Mouse (Mus musculus): Measurements from ENCODE around the gene Fasl. TPM values are rescaled to one million over a fixed set of nuclear protein-coding genes. Genes with fewer than 3 reads are reported as not detected.
A peak's percentile ranks its signal among the peaks of the same experiment; 100 is the strongest.

Fasl gene
- polyA plus RNA-seq (2011; ENCODE audit: insufficient read depth, insufficient read length, low replicate concordance, missing spikeins), result 1.5 TPM in 1 of 2 replicates, not detected in the other

GRCm38 (mm10) chr1:161788339-161788738, at the start of gene Fasl:
Gene Fasl, minus strand, starts transcription at chr1:161788495.
- Histone ChIP-seq H3K4me1 (ENCODE audit: control insufficient read depth, insufficient read depth, low read length) (peaks cover 1% of the 10 kb centered on the region; the same call in 1 of the 2 replicates), H3K27ac (ENCODE audit: control insufficient read depth, insufficient read depth, low read depth, low read length, poor library complexity) (no peak within 1 kb of the TSS; the same call in 1 of the 2 replicates), H3K4me3 (replicated peaks; ENCODE audit: control insufficient read depth, low read depth, low read length) (no peak within 1 kb of the TSS)
- WGBS, result 78% methylated on average over 9 of the region's 9 CpGs
- TF ChIP-seq CTCF (IDR thresholded peaks at IDR 0.05; ENCODE audit: control insufficient read depth, insufficient read depth, low read length) (no peak), POLR2A (IDR thresholded peaks at IDR 0.05; ENCODE audit: borderline replicate concordance, control insufficient read depth, low read depth, low read length) (no peak)

- TF ChIP-seq CTCF (IDR thresholded peaks at IDR 0.05; ENCODE audit: control insufficient read depth, insufficient read depth, low read length) (no peak), POLR2A (IDR thresholded peaks at IDR 0.05; ENCODE audit: borderline replicate concordance, control insufficient read depth, low read depth, low read length) (no peak)
- Histone ChIP-seq H3K27ac (ENCODE audit: control insufficient read depth, insufficient read depth, low read depth, low read length, poor library complexity) (no peak overlapping the region), H3K4me3 (replicated peaks; ENCODE audit: control insufficient read depth, low read depth, low read length) (no peak overlapping the region), H3K4me1 (ENCODE audit: control insufficient read depth, insufficient read depth, low read length) (no peaks in the 10 kb centered on the region)
- WGBS, result 93% methylated on average over 2 of the region's 2 CpGs
These were observed 38.4 kb upstream of the Fasl start for GRCm38 (mm10) chr1:161826677-161827076.

- no peak for TF ChIP-seq POLR2A (IDR thresholded peaks at IDR 0.05; ENCODE audit: borderline replicate concordance, control insufficient read depth, low read depth, low read length)
- peak overlapping the region; percentile 45 for H3K27ac ChIP-seq (ENCODE audit: control insufficient read depth, insufficient read depth, low read depth, low read length, poor library complexity)
- H3K4me3 ChIP-seq (replicated peaks; ENCODE audit: control insufficient read depth, low read depth, low read length), result no peak overlapping the region
- H3K4me1 ChIP-seq (ENCODE audit: control insufficient read depth, insufficient read depth, low read length), result no peaks in the 10 kb centered on the region
- WGBS, result 60% methylated on average over 5 of the region's 5 CpGs
These were observed 21.1 kb upstream of the Fasl start for GRCm38 (mm10) chr1:161809428-161809827.

- TF ChIP-seq CTCF (IDR thresholded peaks at IDR 0.05; ENCODE audit: control insufficient read depth, insufficient read depth, low read length), result no peak
- no peak for TF ChIP-seq POLR2A (IDR thresholded peaks at IDR 0.05; ENCODE audit: borderline replicate concordance, control insufficient read depth, low read depth, low read length)
These were observed 20.7 kb upstream of the Fasl start for GRCm38 (mm10) chr1:161808980-161809379.

GRCm38 (mm10) chr1:161804541-161804971, 16.3 kb upstream of the Fasl start:
- no peak overlapping the region for H3K27ac ChIP-seq (ENCODE audit: control insufficient read depth, insufficient read depth, low read depth, low read length, poor library complexity)
- WGBS, result 13% methylated on average over 8 of the region's 8 CpGs
- no peak overlapping the region for H3K4me3 ChIP-seq (replicated peaks; ENCODE audit: control insufficient read depth, low read depth, low read length)
- H3K4me1 ChIP-seq (ENCODE audit: control insufficient read depth, insufficient read depth, low read length), result no peaks in the 10 kb centered on the region; the same call in 1 of the 2 replicates
- TF ChIP-seq CTCF (IDR thresholded peaks at IDR 0.05; ENCODE audit: control insufficient read depth, insufficient read depth, low read length), result no peak
- no peak for TF ChIP-seq POLR2A (IDR thresholded peaks at IDR 0.05; ENCODE audit: borderline replicate concordance, control insufficient read depth, low read depth, low read length)

More at GRCm38 (mm10) chr1:161808980-161809379, 20.7 kb upstream of the Fasl start:
- Histone ChIP-seq H3K27ac (ENCODE audit: control insufficient read depth, insufficient read depth, low read depth, low read length, poor library complexity) (peak overlapping the region; percentile 45; the same call in 1 of the 2 replicates), H3K4me3 (replicated peaks; ENCODE audit: control insufficient read depth, low read depth, low read length) (no peak overlapping the region), H3K4me1 (ENCODE audit: control insufficient read depth, insufficient read depth, low read length) (no peaks in the 10 kb centered on the region)
- WGBS, result 9% methylated on average over 6 of the region's 6 CpGs

- H3K4me3 ChIP-seq (replicated peaks; ENCODE audit: control insufficient read depth, low read depth, low read length), result no peak overlapping the region
- no peak for TF ChIP-seq POLR2A (IDR thresholded peaks at IDR 0.05; ENCODE audit: borderline replicate concordance, control insufficient read depth, low read depth, low read length)
- no peak for TF ChIP-seq CTCF (IDR thresholded peaks at IDR 0.05; ENCODE audit: control insufficient read depth, insufficient read depth, low read length)
- WGBS, result 51% methylated on average over 2 of the region's 2 CpGs
- H3K4me1 ChIP-seq (ENCODE audit: control insufficient read depth, insufficient read depth, low read length), result no peaks in the 10 kb centered on the region; the same call in 1 of the 2 replicates
- H3K27ac ChIP-seq (ENCODE audit: control insufficient read depth, insufficient read depth, low read depth, low read length, poor library complexity), result no peak overlapping the region
These were observed 13.0 kb upstream of the Fasl start for GRCm38 (mm10) chr1:161801321-161801720.

GRCm38 (mm10) chr1:161800256-161800655, 12.0 kb upstream of the Fasl start:
- Histone ChIP-seq H3K27ac (ENCODE audit: control insufficient read depth, insufficient read depth, low read depth, low read length, poor library complexity) (no peak overlapping the region), H3K4me3 (replicated peaks; ENCODE audit: control insufficient read depth, low read depth, low read length) (no peak overlapping the region), H3K4me1 (ENCODE audit: control insufficient read depth, insufficient read depth, low read length) (no peaks in the 10 kb centered on the region; the same call in 1 of the 2 replicates)
- no peak for TF ChIP-seq CTCF (IDR thresholded peaks at IDR 0.05; ENCODE audit: control insufficient read depth, insufficient read depth, low read length)
- no peak for TF ChIP-seq POLR2A (IDR thresholded peaks at IDR 0.05; ENCODE audit: borderline replicate concordance, control insufficient read depth, low read depth, low read length)

- TF ChIP-seq CTCF (IDR thresholded peaks at IDR 0.05; ENCODE audit: control insufficient read depth, insufficient read depth, low read length) (no peak), POLR2A (IDR thresholded peaks at IDR 0.05; ENCODE audit: borderline replicate concordance, control insufficient read depth, low read depth, low read length) (no peak)
- no peak overlapping the region for H3K4me3 ChIP-seq (replicated peaks; ENCODE audit: control insufficient read depth, low read depth, low read length)
- no peaks in the 10 kb centered on the region; the same call in 1 of the 2 replicates for H3K4me1 ChIP-seq (ENCODE audit: control insufficient read depth, insufficient read depth, low read length)
- no peak overlapping the region for H3K27ac ChIP-seq (ENCODE audit: control insufficient read depth, insufficient read depth, low read depth, low read length, poor library complexity)
These were observed 11.5 kb upstream of the Fasl start for GRCm38 (mm10) chr1:161799791-161800190.

- no peaks in the 10 kb centered on the region; the same call in 1 of the 2 replicates for H3K4me1 ChIP-seq (ENCODE audit: control insufficient read depth, insufficient read depth, low read length)
- TF ChIP-seq CTCF (IDR thresholded peaks at IDR 0.05; ENCODE audit: control insufficient read depth, insufficient read depth, low read length) (no peak), POLR2A (IDR thresholded peaks at IDR 0.05; ENCODE audit: borderline replicate concordance, control insufficient read depth, low read depth, low read length) (no peak)
- H3K27ac ChIP-seq (ENCODE audit: control insufficient read depth, insufficient read depth, low read depth, low read length, poor library complexity), result no peak overlapping the region
- no peak overlapping the region for H3K4me3 ChIP-seq (replicated peaks; ENCODE audit: control insufficient read depth, low read depth, low read length)
- 21% methylated on average over 3 of the region's 3 CpGs for WGBS
These were observed 10.6 kb upstream of the Fasl start for GRCm38 (mm10) chr1:161798866-161799265.
